Mouse (Mus musculus) hindbrain, embryonic 10.5 days (tissue): ENCODE data around the gene Cdhr4. TPM values are rescaled to one million over a fixed set of nuclear protein-coding genes. Genes with fewer than 3 reads are reported as not detected.

ENCODE experiments used
- DNase-seq: peaks from one replicate; pipeline ENCODE4 v3.0.0-alpha.2; 2017; ENCODE audit warnings: low spot score
- H3K27ac ChIP-seq: fragments of 300-500 bp; sonication (generic); 2 replicates; pipeline ENCODE4 v1.5.1; 2016; ENCODE audit warnings: mild to moderate bottlenecking, moderate library complexity
- H3K27me3 ChIP-seq: fragments of 300-500 bp; sonication (generic); 2 replicates; pipeline ENCODE4 v1.6.1; 2016; ENCODE audit warnings: mild to moderate bottlenecking; ENCODE audit not compliant: poor library complexity, insufficient read depth, severe bottlenecking
- H3K36me3 ChIP-seq: fragments of 300-500 bp; sonication (generic); 2 replicates; pipeline ENCODE4 v1.6.1; 2016; ENCODE audit warnings: mild to moderate bottlenecking, moderate library complexity
- H3K4me1 ChIP-seq: fragments of 300-500 bp; sonication (generic); replicated peaks from 2 replicates; pipeline ENCODE4 v1.6.1; 2016; ENCODE audit warnings: mild to moderate bottlenecking
- H3K4me3 ChIP-seq: fragments of 300-500 bp; sonication (generic); 2 replicates; pipeline ENCODE4 v1.5.1; 2016; ENCODE audit warnings: mild to moderate bottlenecking, moderate library complexity
- H3K9me3 ChIP-seq: fragments of 300-500 bp; sonication (generic); 2 replicates; pipeline ENCODE4 v1.6.1; 2016; ENCODE audit warnings: mild to moderate bottlenecking, moderate library complexity
- WGBS: fragments of 180-500 bp; shearing (Covaris S2); methylation state at CpG from one replicate; pipeline ENCODE4 v1.1.7; 2016; 5-methylcytosine and 5-hydroxymethylcytosine counted together
- polyA plus RNA-seq: library from polyadenylated mRNA; unstranded; fragments of >200 nt; fragmentation: Nextera tagmentation; extraction: Ambion mirVana; gene quantifications from 2 replicates; pipeline ENCODE4 v1.2.1, GENCODE M21; 2016

Gene Cdhr4
- polyA plus RNA-seq: 2.4 and 3.0 TPM in 2 replicates

GRCm38 (mm10) chr9:107992197-107992596 lies at the start of gene Cdhr4:
TSS of gene Cdhr4 (plus strand) at chr9:107992497.
- Histone ChIP-seq H3K27ac (no peak within 1 kb of the TSS), H3K9me3 (no peaks in the 10 kb centered on the region), H3K4me1 (peaks cover 5% of the 10 kb centered on the region; the same call in 1 of the 2 replicates), H3K36me3 (no peaks in the 10 kb centered on the region), H3K27me3 (no peaks in the 10 kb centered on the region; the same call in 1 of the 2 replicates), H3K4me3 (no peak within 1 kb of the TSS)
- WGBS: 73% methylated on average over 2 of the region's 2 CpGs
- no peak for DNase-seq

- Histone ChIP-seq H3K4me1 (peaks cover 22% of the 10 kb centered on the region), H3K27ac (no peak overlapping the region), H3K4me3 (no peak overlapping the region), H3K27me3 (no peaks in the 10 kb centered on the region), H3K36me3 (peaks cover 26% of the 10 kb centered on the region), H3K9me3 (no peaks in the 10 kb centered on the region)
- DNase-seq: no peak
- 91% methylated on average over 31 of the region's 31 CpGs for WGBS
Measured at GRCm38 (mm10) chr9:107947241-107948194, 44.8 kb upstream of the Cdhr4 start.

GRCm38 (mm10) chr9:107949184-107949921 lies 42.9 kb upstream of the Cdhr4 start:
- WGBS: 82% methylated on average over 13 of the region's 13 CpGs
- H3K27me3 ChIP-seq: no peaks in the 10 kb centered on the region
- no peak for DNase-seq
- H3K4me3 ChIP-seq: no peak overlapping the region
- peaks cover 32% of the 10 kb centered on the region for H3K36me3 ChIP-seq
- H3K27ac ChIP-seq: no peak overlapping the region
- H3K4me1 ChIP-seq: peaks cover 23% of the 10 kb centered on the region
- no peaks in the 10 kb centered on the region for H3K9me3 ChIP-seq

GRCm38 (mm10) chr9:107949922-107950235 lies 42.4 kb upstream of the Cdhr4 start, which contains the start of gene Traip:
TSS of gene Traip (plus strand) at chr9:107950136.
- WGBS: 90% methylated on average over 10 of the region's 10 CpGs
- H3K36me3 ChIP-seq: peaks cover 32% of the 10 kb centered on the region
- peaks cover 23% of the 10 kb centered on the region for H3K4me1 ChIP-seq
- H3K9me3 ChIP-seq: no peaks in the 10 kb centered on the region
- H3K4me3 ChIP-seq: peak within 1 kb of the TSS; percentile 86
- peak within 1 kb of the TSS; percentile 91 for H3K27ac ChIP-seq
- H3K27me3 ChIP-seq: no peaks in the 10 kb centered on the region
- no peak for DNase-seq

GRCm38 (mm10) chr9:107950460-107951355 lies 41.6 kb upstream of the Cdhr4 start:
- 13% methylated on average over 45 of the region's 45 CpGs for WGBS
- peaks cover 26% of the 10 kb centered on the region for H3K4me1 ChIP-seq
- DNase-seq: peak; percentile 93
- H3K9me3 ChIP-seq: no peaks in the 10 kb centered on the region
- peak overlapping the region; percentile 86 for H3K4me3 ChIP-seq
- H3K36me3 ChIP-seq: peaks cover 36% of the 10 kb centered on the region
- peak overlapping the region; percentile 91 for H3K27ac ChIP-seq
- no peaks in the 10 kb centered on the region for H3K27me3 ChIP-seq

GRCm38 (mm10) chr9:107955613-107956289 lies 36.5 kb upstream of the Cdhr4 start:
- Histone ChIP-seq H3K36me3 (peaks cover 61% of the 10 kb centered on the region), H3K4me3 (no peak overlapping the region), H3K27ac (no peak overlapping the region), H3K9me3 (no peaks in the 10 kb centered on the region), H3K4me1 (peaks cover 38% of the 10 kb centered on the region), H3K27me3 (no peaks in the 10 kb centered on the region)
- no peak for DNase-seq
- WGBS: 84% methylated on average over 6 of the region's 6 CpGs

- WGBS: 43% methylated on average over 6 of the region's 6 CpGs
- Histone ChIP-seq H3K27me3 (no peaks in the 10 kb centered on the region), H3K9me3 (no peaks in the 10 kb centered on the region), H3K4me3 (no peak overlapping the region), H3K36me3 (peaks cover 75% of the 10 kb centered on the region), H3K4me1 (peaks cover 38% of the 10 kb centered on the region), H3K27ac (peak overlapping the region; percentile 30; the same call in 1 of the 2 replicates)
- no peak for DNase-seq
Measured at GRCm38 (mm10) chr9:107957141-107957540, 35.2 kb upstream of the Cdhr4 start.

GRCm38 (mm10) chr9:107959896-107960295 lies 32.4 kb upstream of the Cdhr4 start:
- Histone ChIP-seq H3K27ac (no peak overlapping the region), H3K4me3 (no peak overlapping the region), H3K36me3 (peaks cover 97% of the 10 kb centered on the region), H3K4me1 (peaks cover 35% of the 10 kb centered on the region), H3K27me3 (no peaks in the 10 kb centered on the region), H3K9me3 (no peaks in the 10 kb centered on the region)
- no peak for DNase-seq
- 74% methylated on average over 6 of the region's 6 CpGs for WGBS

GRCm38 (mm10) chr9:107960928-107961327 lies 31.4 kb upstream of the Cdhr4 start:
- WGBS: 82% methylated on average over 4 of the region's 4 CpGs
- no peak overlapping the region for H3K27ac ChIP-seq

GRCm38 (mm10) chr9:107961351-107961762 lies 30.9 kb upstream of the Cdhr4 start:
- peaks cover 29% of the 10 kb centered on the region for H3K4me1 ChIP-seq
- no peak for DNase-seq
- no peaks in the 10 kb centered on the region for H3K9me3 ChIP-seq
- WGBS: 81% methylated on average over 10 of the region's 10 CpGs
- H3K27me3 ChIP-seq: no peaks in the 10 kb centered on the region
- H3K27ac ChIP-seq: no peak overlapping the region
- H3K36me3 ChIP-seq: peaks cover 100% of the 10 kb centered on the region
- no peak overlapping the region for H3K4me3 ChIP-seq

More at GRCm38 (mm10) chr9:107960928-107961327, 31.4 kb upstream of the Cdhr4 start:
- no peak overlapping the region for H3K4me3 ChIP-seq
- no peak for DNase-seq
- peaks cover 100% of the 10 kb centered on the region for H3K36me3 ChIP-seq
- H3K27me3 ChIP-seq: no peaks in the 10 kb centered on the region
- peaks cover 30% of the 10 kb centered on the region for H3K4me1 ChIP-seq
- no peaks in the 10 kb centered on the region for H3K9me3 ChIP-seq

GRCm38 (mm10) chr9:107961881-107962280 lies 30.4 kb upstream of the Cdhr4 start:
- H3K27ac ChIP-seq: no peak overlapping the region
- peaks cover 25% of the 10 kb centered on the region for H3K4me1 ChIP-seq
- 62% methylated on average over 5 of the region's 5 CpGs for WGBS
- H3K4me3 ChIP-seq: no peak overlapping the region
- no peaks in the 10 kb centered on the region for H3K9me3 ChIP-seq
- no peaks in the 10 kb centered on the region for H3K27me3 ChIP-seq
- DNase-seq: no peak
- H3K36me3 ChIP-seq: peaks cover 100% of the 10 kb centered on the region

- Histone ChIP-seq H3K36me3 (peaks cover 98% of the 10 kb centered on the region), H3K4me1 (peaks cover 16% of the 10 kb centered on the region), H3K27me3 (no peaks in the 10 kb centered on the region), H3K27ac (no peak overlapping the region), H3K9me3 (no peaks in the 10 kb centered on the region), H3K4me3 (no peak overlapping the region)
- 87% methylated on average over 9 of the region's 9 CpGs for WGBS
- no peak for DNase-seq
Measured at GRCm38 (mm10) chr9:107962916-107963315, 29.4 kb upstream of the Cdhr4 start.
